Mouse (Mus musculus): ENCODE results near the gene Slc39a11.

- TF ChIP-seq POLR2A (IDR thresholded peaks at IDR 0.05; ENCODE audit: borderline replicate concordance, extremely low read depth, low read depth, low read length) = no peak
- no peak for TF ChIP-seq CTCF (IDR thresholded peaks at IDR 0.05; ENCODE audit: insufficient read depth, low read length)
Measured at GRCm38 (mm10) chr11:113438915-113439314, 211.0 kb downstream of the Slc39a11 start.
